Mouse (Mus musculus): Measurements from ENCODE around the gene Gm8104. TPM values are rescaled to one million over a fixed set of nuclear protein-coding genes. Genes with fewer than 3 reads are reported as not detected.

Gene Gm8104
- polyA plus RNA-seq (2012; rRNA removed; ENCODE audit: low replicate concordance) = not detected in 2 replicates

DNA sequence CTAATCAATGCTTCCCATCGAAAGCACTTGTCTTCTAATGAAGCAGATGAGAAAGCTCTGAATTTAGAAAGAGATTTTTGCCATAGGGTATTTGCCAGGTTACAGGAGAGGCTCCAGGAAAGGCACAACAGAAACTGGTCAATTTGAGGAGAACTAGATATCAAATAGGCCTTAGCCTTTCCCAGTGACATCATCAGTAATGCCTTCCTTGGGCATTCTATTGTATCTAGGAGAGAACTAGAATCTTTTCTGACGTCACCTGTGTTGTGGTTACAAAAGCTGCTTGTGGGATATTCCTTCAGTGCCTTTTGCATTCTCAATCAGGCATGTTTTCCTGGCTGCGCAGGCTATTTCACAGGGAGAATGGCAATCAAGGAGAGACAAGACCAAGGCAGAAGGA lies at the start of gene Gm8104:
Gene Gm8104 (plus strand): TSS at position 301 of the 400 bp plus-strand sequence.

DNA sequence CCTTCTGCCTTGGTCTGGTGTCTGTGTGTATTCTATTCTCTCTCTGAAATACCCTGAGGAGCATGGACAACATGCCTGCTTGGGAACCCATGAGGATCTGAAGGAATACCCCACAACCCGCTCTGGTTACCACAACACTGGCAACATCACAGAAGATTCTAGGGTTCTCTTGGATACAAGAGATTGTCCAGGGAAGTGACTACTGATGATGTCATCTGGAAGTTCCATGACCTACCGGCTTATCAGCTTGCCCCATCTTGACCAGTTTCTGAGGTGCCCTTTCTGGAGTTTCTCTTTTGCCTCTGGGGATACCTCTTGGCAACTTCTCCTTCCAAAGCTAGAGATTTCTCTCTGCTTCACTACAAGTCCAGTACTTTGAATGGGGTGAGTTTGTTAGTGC lies 23.9 kb upstream of the Gm8104 start, which contains the start of gene Gm8094:
Gene Gm8094 (minus strand): TSS at position 101 of the 400 bp plus-strand sequence.

Other genes with a start within 250 kb of the Gm8104 start
- gene Gm21977, start 247.1 kb upstream of the Gm8104 start, polyA plus RNA-seq (2012; rRNA removed; ENCODE audit: low replicate concordance) = not detected in 2 replicates
- gene Gm8082, start 107.0 kb upstream of the Gm8104 start, polyA plus RNA-seq (2012; rRNA removed; ENCODE audit: low replicate concordance) = not detected in 2 replicates
- gene Gm10376, start 85.0 kb upstream of the Gm8104 start, polyA plus RNA-seq (2012; rRNA removed; ENCODE audit: low replicate concordance) = not detected in 2 replicates
- not detected in 2 replicates for gene Gm8094, start 24.0 kb upstream of the Gm8104 start, polyA plus RNA-seq (2012; rRNA removed; ENCODE audit: low replicate concordance)
- not detected in 2 replicates for gene Gm7233, start 79.3 kb downstream of the Gm8104 start, polyA plus RNA-seq (2012; rRNA removed; ENCODE audit: low replicate concordance)
- gene Gm8122, start 134.7 kb downstream of the Gm8104 start, polyA plus RNA-seq (2012; rRNA removed; ENCODE audit: low replicate concordance) = not detected in 2 replicates
- gene Gm8126, start 158.0 kb downstream of the Gm8104 start, polyA plus RNA-seq (2012; rRNA removed; ENCODE audit: low replicate concordance) = not detected in 2 replicates
- gene Gm9732, start 174.4 kb downstream of the Gm8104 start, polyA plus RNA-seq (2012; rRNA removed; ENCODE audit: low replicate concordance) = not detected in 2 replicates
- gene Gm8127, start 193.2 kb downstream of the Gm8104 start, polyA plus RNA-seq (2012; rRNA removed; ENCODE audit: low replicate concordance) = not detected in 2 replicates
- not detected in 2 replicates for gene 1700001F09Rik, start 247.2 kb downstream of the Gm8104 start, polyA plus RNA-seq (2012; rRNA removed; ENCODE audit: low replicate concordance)